9 mouse cellular contexts compared by ENCODE assay signal in the genomic region with DNA sequence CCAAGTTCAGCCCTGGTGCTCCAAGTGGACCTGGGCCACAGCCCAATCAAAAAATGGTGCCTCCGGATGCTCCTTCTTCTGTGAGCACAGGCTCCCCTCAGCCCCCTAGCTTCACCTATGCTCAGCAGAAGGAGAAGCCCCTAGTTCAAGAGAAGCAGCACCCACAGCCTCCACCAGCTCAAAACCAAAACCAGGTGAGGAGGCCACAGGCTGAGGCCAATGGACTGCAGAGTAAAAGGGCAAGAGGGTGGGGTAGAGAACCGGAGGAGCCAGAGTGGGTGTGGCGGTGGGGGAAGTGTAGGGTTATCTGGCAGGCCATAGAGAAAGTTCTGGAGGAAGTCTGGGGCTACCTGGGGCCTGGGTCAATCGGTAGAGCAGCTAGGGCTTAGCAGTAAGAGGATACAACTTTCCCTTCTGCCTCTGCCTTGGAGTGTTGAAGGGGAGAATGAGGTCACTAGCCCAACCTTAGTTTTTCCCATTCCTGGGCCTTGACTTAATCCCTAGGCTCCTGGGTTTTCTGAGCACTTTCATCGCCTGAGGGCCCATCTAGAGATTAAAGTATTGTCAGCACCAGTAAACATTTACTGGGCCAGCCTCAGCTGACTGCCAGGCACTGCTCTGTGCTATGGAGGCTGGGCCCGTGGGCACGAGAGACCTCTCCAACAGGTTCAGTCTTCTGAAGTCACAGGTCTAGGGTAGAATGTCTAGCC. TPM values are rescaled to one million over a fixed set of nuclear protein-coding genes. Genes with fewer than 3 reads are reported as not detected.
A peak's percentile ranks its signal among the peaks of the same experiment; 100 is the strongest.
DNase-seq lines count a peak whose midpoint lies in the region; ATAC-seq and TF ChIP-seq lines count a peak whose summit lies in the region.
"Had no signal": no experiment of that assay in that cellular context is flagged by ENCODE, and none has a peak within 500 bp of the region (broad histone marks: within the 10 kb centered on the region; RNA-seq: fewer than 3 reads in every experiment).

No protein-coding gene starts in this region.

- peak overlapping the region; percentile 80 for H3K4me3 ChIP-seq in kidney, postnatal 0 days (replicated peaks; ENCODE audit: low read depth, low read length)
- H3K4me3 ChIP-seq in heart, embryonic 11.5 days (ENCODE audit: low read depth, low read length): peak overlapping the region; percentile 90
- H3K4me3 ChIP-seq in limb, embryonic 14.5 days (replicated peaks; ENCODE audit: low read length): peak overlapping the region; percentile 79
- no peak overlapping the region for H3K4me3 ChIP-seq in neural tube, embryonic 15.5 days (replicated peaks)
- H3K4me3 ChIP-seq in thymus, adult 2 months (ENCODE audit: control insufficient read depth, insufficient read depth, low read length): no peak overlapping the region; the same call in 1 of the 2 replicates

- no peak for DNase-seq in kidney, postnatal 0 days (ENCODE audit: low spot score)
- DNase-seq in kidney, postnatal 14 days: no peak
- DNase-seq in limb, embryonic 14.5 days (ENCODE audit: low spot score): no peak
- DNase-seq in thymus, adult 2 months: no peak
- DNase-seq in ovary, adult 18-20 months (ENCODE audit: low spot score): no peak

- no peak overlapping the region; the same call in 1 of the 2 replicates for H3K27ac ChIP-seq in kidney, postnatal 0 days
- H3K27ac ChIP-seq in heart, embryonic 11.5 days (ENCODE audit: low read depth, low read length): peak overlapping the region; percentile 54
- no peak overlapping the region for H3K27ac ChIP-seq in limb, embryonic 14.5 days (replicated peaks; ENCODE audit: low read depth, low read length)
- no peak overlapping the region for H3K27ac ChIP-seq in neural tube, embryonic 15.5 days (replicated peaks)
- H3K27ac ChIP-seq in thymus, adult 2 months (ENCODE audit: control insufficient read depth, insufficient read depth, low read length): no peak overlapping the region

- peak overlapping the region; percentile 91; the same call in 1 of the 2 replicates for H3K9ac ChIP-seq in kidney, postnatal 0 days (ENCODE audit: low read depth, low read length)
- H3K9ac ChIP-seq in heart, embryonic 11.5 days (ENCODE audit: low read depth, low read length): peak overlapping the region; percentile 94
- no peak overlapping the region for H3K9ac ChIP-seq in limb, embryonic 14.5 days (ENCODE audit: low read depth, low read length, severe bottlenecking)
- H3K9ac ChIP-seq in neural tube, embryonic 15.5 days (replicated peaks): no peak overlapping the region; the same call in 1 of the 2 replicates

- peak overlapping the region; percentile 85 for H3K4me2 ChIP-seq in kidney, postnatal 0 days (ENCODE audit: low read length)
- H3K4me2 ChIP-seq in heart, embryonic 11.5 days: peak overlapping the region; percentile 97
- peak overlapping the region; percentile 77 for H3K4me2 ChIP-seq in limb, embryonic 14.5 days (replicated peaks; ENCODE audit: low read depth, low read length, severe bottlenecking)
- peak overlapping the region; percentile 77 for H3K4me2 ChIP-seq in neural tube, embryonic 15.5 days

- no peak for ATAC-seq in kidney, postnatal 0 days (replicated peaks; ENCODE audit: low FRiP score, low read depth)
- no peak for ATAC-seq in heart, embryonic 11.5 days (replicated peaks; ENCODE audit: insufficient number of reproducible peaks, low FRiP score, low TSS enrichment)
- ATAC-seq in limb, embryonic 14.5 days (ENCODE audit: low FRiP score, low read depth): no peak
- no peak for ATAC-seq in neural tube, embryonic 15.5 days (ENCODE audit: low FRiP score)
- ATAC-seq in monocyte, adult 5-6 weeks (replicated peaks; ENCODE audit: insufficient number of reproducible peaks, low FRiP score, low TSS enrichment, poor library complexity, severe bottlenecking): no peak

- WGBS in kidney, postnatal 0 days: 62% methylated on average over 7 of the region's 7 CpGs
- WGBS in heart, embryonic 11.5 days (ENCODE audit: insufficient replicate concordance): 52% methylated on average over 7 of the region's 7 CpGs
- 72% methylated on average over 7 of the region's 7 CpGs for WGBS in limb, embryonic 14.5 days
- WGBS in neural tube, embryonic 15.5 days: 84% methylated on average over 7 of the region's 7 CpGs
- WGBS in thymus, adult 2 months: 56% methylated on average over 7 of the region's 7 CpGs

- H3K9me3 ChIP-seq in kidney, postnatal 0 days (replicated peaks; ENCODE audit: low read length): no peaks in the 10 kb centered on the region
- H3K9me3 ChIP-seq in heart, embryonic 11.5 days (replicated peaks; ENCODE audit: control insufficient read depth, low read length): no peaks in the 10 kb centered on the region
- H3K9me3 ChIP-seq in limb, embryonic 14.5 days (ENCODE audit: control insufficient read depth, low read length): no peaks in the 10 kb centered on the region
- no peaks in the 10 kb centered on the region for H3K9me3 ChIP-seq in neural tube, embryonic 15.5 days (replicated peaks)

- no peak for TF ChIP-seq POLR2A in limb, embryonic 14.5 days (IDR thresholded peaks at IDR 0.05; ENCODE audit: borderline replicate concordance, extremely low read depth, insufficient read depth, insufficient read length)
- TF ChIP-seq POLR2A in thymus, adult 2 months (IDR thresholded peaks at IDR 0.05; ENCODE audit: control insufficient read depth, extremely low read depth, insufficient read depth, low read length, poor library complexity): no peak

- H3K36me3 ChIP-seq in kidney, postnatal 0 days (ENCODE audit: insufficient read depth, low read length): peaks cover 18% of the 10 kb centered on the region
- peaks cover 19% of the 10 kb centered on the region for H3K36me3 ChIP-seq in heart, embryonic 11.5 days (ENCODE audit: control insufficient read depth, insufficient read depth, low read length)
- H3K36me3 ChIP-seq in limb, embryonic 14.5 days (ENCODE audit: control insufficient read depth, insufficient read depth, low read length): peaks cover 40% of the 10 kb centered on the region
- peaks cover 24% of the 10 kb centered on the region for H3K36me3 ChIP-seq in neural tube, embryonic 15.5 days
- peaks cover 13% of the 10 kb centered on the region for H3K36me3 ChIP-seq in thymus, adult 2 months (ENCODE audit: control insufficient read depth, insufficient read depth, low read length)

- H3K4me1 ChIP-seq in kidney, postnatal 0 days (replicated peaks; ENCODE audit: insufficient read depth, low read length): peaks cover 38% of the 10 kb centered on the region
- H3K4me1 ChIP-seq in heart, embryonic 11.5 days (ENCODE audit: control insufficient read depth, insufficient read depth, low read length): peaks cover 54% of the 10 kb centered on the region
- H3K4me1 ChIP-seq in limb, embryonic 14.5 days (ENCODE audit: control insufficient read depth, insufficient read depth, low read length): peaks cover 38% of the 10 kb centered on the region
- H3K4me1 ChIP-seq in neural tube, embryonic 15.5 days: peaks cover 52% of the 10 kb centered on the region
- peaks cover 38% of the 10 kb centered on the region for H3K4me1 ChIP-seq in thymus, adult 2 months (replicated peaks; ENCODE audit: control insufficient read depth, insufficient read depth, low read length)

- no peak for TF ChIP-seq CTCF in kidney, postnatal 0 days (IDR thresholded peaks at IDR 0.05; ENCODE audit: low read depth)
- no peak for TF ChIP-seq CTCF in thymus, adult 2 months (IDR thresholded peaks at IDR 0.05; ENCODE audit: borderline replicate concordance, control insufficient read depth, extremely low read depth, insufficient read depth, low read length, poor library complexity)

- no peaks in the 10 kb centered on the region for H3K27me3 ChIP-seq in kidney, postnatal 0 days (ENCODE audit: insufficient read depth, low read length)
- no peaks in the 10 kb centered on the region for H3K27me3 ChIP-seq in heart, embryonic 11.5 days (ENCODE audit: control insufficient read depth, insufficient read depth, low read length)
- no peaks in the 10 kb centered on the region for H3K27me3 ChIP-seq in limb, embryonic 14.5 days (ENCODE audit: control insufficient read depth, insufficient read depth, low read length)
- no peaks in the 10 kb centered on the region for H3K27me3 ChIP-seq in neural tube, embryonic 15.5 days (replicated peaks)
- no peaks in the 10 kb centered on the region for H3K27me3 ChIP-seq in thymus, adult 2 months (ENCODE audit: control insufficient read depth, insufficient read depth, low read length)

RNA-seq across cellular contexts. Expression of gene Zyx, which starts 2.5 kb away (rescaled TPM):
- 92.9 and 103 TPM in 2 replicates for polyA plus RNA-seq in kidney, postnatal 0 days (2015; fragmentation: Nextera tagmentation; extraction: Ambion mirVana)
- 159 and 177 TPM in 2 replicates for polyA plus RNA-seq in heart, embryonic 11.5 days (2014; fragmentation: Nextera tagmentation; extraction: Ambion mirVana)
- polyA plus RNA-seq in limb, embryonic 14.5 days (2012; rRNA removed): 176 and 232 TPM in 2 replicates
- polyA plus RNA-seq in limb, embryonic 14.5 days (2014; fragmentation: Nextera tagmentation; extraction: Ambion mirVana): 152 and 159 TPM in 2 replicates
- polyA plus RNA-seq in neural tube, embryonic 15.5 days (2015; fragmentation: Nextera tagmentation; extraction: Ambion mirVana): 60.0 and 72.5 TPM in 2 replicates
- 209 and 222 TPM in 2 replicates for polyA plus RNA-seq in thymus, adult 2 months (2012; rRNA removed)
- total RNA-seq in monocyte, adult 5-6 weeks (2017): 102 to 184 TPM (median 117 TPM) in 3 replicates

RNA-seq across cellular contexts. Expression of gene Epha1, which starts 21.1 kb away (rescaled TPM):
- polyA plus RNA-seq in kidney, postnatal 0 days (2015; fragmentation: Nextera tagmentation; extraction: Ambion mirVana): 6.6 and 6.9 TPM in 2 replicates
- 1.7 and 2.3 TPM in 2 replicates for polyA plus RNA-seq in heart, embryonic 11.5 days (2014; fragmentation: Nextera tagmentation; extraction: Ambion mirVana)
- 17.7 and 18.3 TPM in 2 replicates for polyA plus RNA-seq in limb, embryonic 14.5 days (2012; rRNA removed)
- polyA plus RNA-seq in limb, embryonic 14.5 days (2014; fragmentation: Nextera tagmentation; extraction: Ambion mirVana): 7.4 and 8.8 TPM in 2 replicates
- 0.24 and 1.9 TPM in 2 replicates for polyA plus RNA-seq in neural tube, embryonic 15.5 days (2015; fragmentation: Nextera tagmentation; extraction: Ambion mirVana)
- polyA plus RNA-seq in thymus, adult 2 months (2012; rRNA removed): 3.6 and 4.7 TPM in 2 replicates
- 0.29 to 0.43 TPM in 2 of 3 replicates, not detected in the other for total RNA-seq in monocyte, adult 5-6 weeks (2017)

RNA-seq across cellular contexts. Expression of gene Fam131b, which starts 27.5 kb away (rescaled TPM):
- polyA plus RNA-seq in kidney, postnatal 0 days (2015; fragmentation: Nextera tagmentation; extraction: Ambion mirVana): 0.05 TPM in 1 of 2 replicates, not detected in the other
- 0.23 and 0.25 TPM in 2 replicates for polyA plus RNA-seq in heart, embryonic 11.5 days (2014; fragmentation: Nextera tagmentation; extraction: Ambion mirVana)
- 2.9 and 3.6 TPM in 2 replicates for polyA plus RNA-seq in limb, embryonic 14.5 days (2012; rRNA removed)
- polyA plus RNA-seq in limb, embryonic 14.5 days (2014; fragmentation: Nextera tagmentation; extraction: Ambion mirVana): 0.29 and 0.47 TPM in 2 replicates
- 6.9 and 8.2 TPM in 2 replicates for polyA plus RNA-seq in neural tube, embryonic 15.5 days (2015; fragmentation: Nextera tagmentation; extraction: Ambion mirVana)
- polyA plus RNA-seq in thymus, adult 2 months (2012; rRNA removed): 0.17 and 0.24 TPM in 2 replicates
- 0.10 to 0.32 TPM in 2 of 3 replicates, not detected in the other for total RNA-seq in monocyte, adult 5-6 weeks (2017)

RNA-seq across cellular contexts. Expression of gene Tas2r143, which starts 48.1 kb away (rescaled TPM):
- not detected in 2 replicates for polyA plus RNA-seq in kidney, postnatal 0 days (2015; fragmentation: Nextera tagmentation; extraction: Ambion mirVana)
- polyA plus RNA-seq in heart, embryonic 11.5 days (2014; fragmentation: Nextera tagmentation; extraction: Ambion mirVana): not detected in 2 replicates
- 0.17 and 0.28 TPM in 2 replicates for polyA plus RNA-seq in limb, embryonic 14.5 days (2012; rRNA removed)
- not detected in 2 replicates for polyA plus RNA-seq in limb, embryonic 14.5 days (2014; fragmentation: Nextera tagmentation; extraction: Ambion mirVana)
- polyA plus RNA-seq in neural tube, embryonic 15.5 days (2015; fragmentation: Nextera tagmentation; extraction: Ambion mirVana): not detected in 2 replicates
- polyA plus RNA-seq in thymus, adult 2 months (2012; rRNA removed): 0.26 and 0.55 TPM in 2 replicates
- 2.9 to 4.2 TPM in 2 of 3 replicates, not detected in the other for total RNA-seq in monocyte, adult 5-6 weeks (2017)
- polyA plus RNA-seq: forebrain, embryonic 11.5 days had no signal

RNA-seq across cellular contexts. Expression of gene Tas2r135, which starts 53.3 kb away (rescaled TPM):
- polyA plus RNA-seq in kidney, postnatal 0 days (2015; fragmentation: Nextera tagmentation; extraction: Ambion mirVana): not detected in 2 replicates
- polyA plus RNA-seq in heart, embryonic 11.5 days (2014; fragmentation: Nextera tagmentation; extraction: Ambion mirVana): not detected in 2 replicates
- 0.11 TPM in 1 of 2 replicates, not detected in the other for polyA plus RNA-seq in limb, embryonic 14.5 days (2012; rRNA removed)
- polyA plus RNA-seq in limb, embryonic 14.5 days (2014; fragmentation: Nextera tagmentation; extraction: Ambion mirVana): not detected in 2 replicates
- not detected in 2 replicates for polyA plus RNA-seq in neural tube, embryonic 15.5 days (2015; fragmentation: Nextera tagmentation; extraction: Ambion mirVana)
- 0.15 TPM in 1 of 2 replicates, not detected in the other for polyA plus RNA-seq in thymus, adult 2 months (2012; rRNA removed)
- total RNA-seq in monocyte, adult 5-6 weeks (2017): 1.6 TPM in 1 of 3 replicates, not detected in the others
- polyA plus RNA-seq: forebrain, embryonic 11.5 days had no signal

Comparison
In these comparisons a context has a peak if more than half of its experiments do, and no peak if none do; other contexts are left out.
1. H3K4me3 ChIP-seq: peak in kidney, postnatal 0 days (single experiment), heart, embryonic 11.5 days (single experiment) and limb, embryonic 14.5 days (single experiment); none in neural tube, embryonic 15.5 days (single experiment) and thymus, adult 2 months (single experiment).
2. H3K9ac ChIP-seq: peak in kidney, postnatal 0 days (single experiment) and heart, embryonic 11.5 days (single experiment); none in limb, embryonic 14.5 days (single experiment) and neural tube, embryonic 15.5 days (single experiment).
3. Peak in every context shown above with its lines, with median percentiles within 50 percentile points of each other: H3K4me2 ChIP-seq.